Mouse (Mus musculus) cerebellum, postnatal 14 days (tissue): ENCODE results near the gene Fam155a.

ENCODE experiments used
- DNase-seq, 2 experiments: peaks; one replicate each; pipeline ENCODE4 v3.0.0; 2021; ENCODE audit warnings: mixed read lengths in 2 of 2

Fam155a gene

DNA sequence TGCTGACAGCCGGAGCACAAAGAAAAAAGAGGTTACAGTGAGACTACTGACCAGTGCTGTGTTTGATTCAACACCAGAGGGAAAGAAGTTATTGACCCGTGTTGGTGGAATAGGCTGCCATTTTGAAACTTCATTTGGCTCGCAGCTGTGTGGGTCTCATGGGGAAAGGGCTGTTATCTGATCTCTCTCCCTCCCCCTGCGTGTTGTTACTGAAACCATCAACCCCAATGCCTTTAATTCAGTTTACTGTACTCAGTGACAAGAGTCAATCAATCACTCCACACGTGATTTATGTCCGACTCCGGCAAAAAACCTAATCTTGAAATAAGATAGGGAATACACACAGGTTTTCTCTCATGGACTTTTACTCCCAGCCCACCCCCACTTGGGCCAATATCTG is 611.6 kb downstream of the Fam155a start:
- no peak for DNase-seq

DNA sequence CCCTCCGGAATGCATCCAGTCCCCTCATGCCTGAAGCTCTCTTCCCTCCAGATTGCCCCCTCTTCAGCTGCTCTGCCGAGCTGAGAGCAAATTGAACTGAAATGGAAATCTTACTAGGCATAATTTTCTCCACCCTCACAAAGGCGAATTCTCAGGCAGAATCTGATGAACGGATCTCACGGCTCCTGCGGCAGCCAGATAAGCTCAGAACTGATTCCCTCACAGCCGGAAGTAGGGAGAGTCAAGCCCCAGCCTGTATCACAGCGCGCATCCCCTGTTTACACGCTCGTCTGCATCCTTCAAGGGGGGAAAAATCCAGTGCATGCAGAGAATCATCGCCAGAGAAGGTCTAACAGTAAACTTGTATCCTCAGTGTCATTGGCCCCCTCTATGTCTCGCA is 612.3 kb downstream of the Fam155a start:
- no peak for DNase-seq

DNA sequence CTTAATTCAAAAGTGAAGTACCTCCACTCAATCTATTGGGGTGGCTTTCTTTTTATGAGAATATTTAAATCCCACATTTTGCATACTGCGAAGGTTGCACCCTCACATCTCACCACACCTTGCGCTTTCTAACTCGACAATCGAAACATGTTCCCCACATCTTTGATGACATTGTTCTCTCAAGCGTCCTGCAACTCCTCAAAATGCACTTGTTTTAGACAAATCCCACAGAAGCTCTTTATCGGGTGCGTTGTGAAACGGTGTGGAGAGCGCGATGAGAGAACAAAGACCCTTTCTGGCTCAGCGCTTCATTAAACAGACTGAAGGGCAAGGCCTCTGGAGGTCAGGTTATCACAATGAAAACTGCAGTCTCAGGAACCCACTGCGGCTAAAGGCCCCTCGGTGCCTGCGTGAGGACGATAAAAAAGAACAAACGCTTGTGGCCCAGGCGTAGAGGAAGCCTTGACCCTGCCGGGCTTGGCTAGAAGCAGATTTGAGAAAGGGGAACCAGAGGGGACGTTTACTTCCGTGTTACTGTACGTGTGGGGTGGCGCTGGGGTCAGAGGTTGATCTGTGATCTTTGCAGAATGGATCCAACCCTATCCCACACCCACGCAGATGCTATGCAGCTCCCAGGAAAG is 613.7 kb downstream of the Fam155a start:
- no peak for DNase-seq
